Mouse (Mus musculus) midbrain, embryonic 14.5 days (tissue): Measurements from ENCODE around the gene Cyth1. TPM values are rescaled to one million over a fixed set of nuclear protein-coding genes. Genes with fewer than 3 reads are reported as not detected.

Experiments
- ATAC-seq: fragments of 200-750 bp; cut with Nextera tagmentation; 2 replicates; pipeline ENCODE4 v1.8.0; 2017; ENCODE audit warnings: moderate number of reproducible peaks, moderate library complexity; ENCODE audit not compliant: low FRiP score, low TSS enrichment
- DNase-seq: peaks from one replicate; pipeline ENCODE4 v3.0.0-alpha.2; 2015
- H3K27ac ChIP-seq: fragments of 300-500 bp; sonication (generic); replicated peaks from 2 replicates; pipeline ENCODE4 v1.5.1; 2014; ENCODE audit warnings: mild to moderate bottlenecking, low read depth, low read length, moderate library complexity
- H3K27me3 ChIP-seq: fragments of 300-500 bp; sonication (generic); 2 replicates; pipeline ENCODE4 v1.6.1; 2014; ENCODE audit warnings: low read length, control low read depth, mixed read lengths; ENCODE audit not compliant: control insufficient read depth, insufficient read depth
- H3K36me3 ChIP-seq: fragments of 300-500 bp; sonication (generic); 2 replicates; pipeline ENCODE4 v1.6.1; 2014; ENCODE audit warnings: low read length, control low read depth; ENCODE audit not compliant: control insufficient read depth, insufficient read depth
- H3K4me1 ChIP-seq: fragments of 300-500 bp; sonication (generic); 2 replicates; pipeline ENCODE4 v1.6.1; 2014; ENCODE audit warnings: mild to moderate bottlenecking, antibody characterized with exemption, low read length, control low read depth; ENCODE audit not compliant: control insufficient read depth, insufficient read depth
- H3K4me2 ChIP-seq: fragments of 300-500 bp; sonication (generic); 2 replicates; pipeline ENCODE4 v1.6.1; 2014; ENCODE audit warnings: mild to moderate bottlenecking, low read length, moderate library complexity
- H3K4me3 ChIP-seq: fragments of 300-500 bp; sonication (generic); replicated peaks from 2 replicates; pipeline ENCODE4 v1.5.1; 2014; ENCODE audit warnings: low read depth, low read length
- H3K9ac ChIP-seq: fragments of 300-500 bp; sonication (generic); replicated peaks from 2 replicates; pipeline ENCODE4 v1.6.1; 2014; ENCODE audit warnings: mild to moderate bottlenecking, low read length, moderate library complexity
- H3K9me3 ChIP-seq: fragments of 300-500 bp; sonication (generic); 2 replicates; pipeline ENCODE4 v1.6.1; 2016; ENCODE audit warnings: low read length, control low read depth, mixed read lengths; ENCODE audit not compliant: control insufficient read depth
- WGBS: fragments of 180-500 bp; shearing (Covaris S2); extraction: QIAGEN DNeasy Blood & Tissue Kit; methylation state at CpG from one replicate; pipeline ENCODE4 v1.1.7; 2014; 5-methylcytosine and 5-hydroxymethylcytosine counted together
- polyA plus RNA-seq: library from polyadenylated mRNA; unstranded; fragments of >200 nt; fragmentation: Nextera tagmentation; extraction: Ambion mirVana; gene quantifications from 2 replicates; pipeline ENCODE4 v1.2.1, GENCODE M21; 2014

Gene Cyth1
- polyA plus RNA-seq, 1 experiment from 2014 or later: 23.3 TPM

GRCm38 (mm10) chr11:118234500-118234899, 13.9 kb downstream of the Cyth1 start:
- no peak for ATAC-seq
- no peak overlapping the region for H3K4me3 ChIP-seq
- no peaks in the 10 kb centered on the region for H3K27me3 ChIP-seq
- H3K4me2 ChIP-seq: no peak overlapping the region
- no peak overlapping the region for H3K27ac ChIP-seq
- H3K36me3 ChIP-seq: no peaks in the 10 kb centered on the region
- peaks cover 2% of the 10 kb centered on the region; the same call in 1 of the 2 replicates for H3K4me1 ChIP-seq
- H3K9ac ChIP-seq: no peak overlapping the region
- no peak for DNase-seq
- H3K9me3 ChIP-seq: no peaks in the 10 kb centered on the region
- WGBS: 86% methylated on average over 6 of the region's 6 CpGs

- Histone ChIP-seq H3K4me1 (no peaks in the 10 kb centered on the region), H3K4me3 (no peak overlapping the region), H3K27me3 (no peaks in the 10 kb centered on the region), H3K4me2 (no peak overlapping the region), H3K9ac (no peak overlapping the region), H3K36me3 (no peaks in the 10 kb centered on the region), H3K9me3 (no peaks in the 10 kb centered on the region), H3K27ac (no peak overlapping the region)
- ATAC-seq (no peak), DNase-seq (no peak)
- WGBS: 76% methylated on average over 3 of the region's 3 CpGs
These were observed 14.5 kb downstream of the Cyth1 start for GRCm38 (mm10) chr11:118233924-118234323.

GRCm38 (mm10) chr11:118232314-118232831, 16.0 kb downstream of the Cyth1 start:
- DNase-seq (peak; percentile 52), ATAC-seq (no peak)
- no peak overlapping the region for H3K27ac ChIP-seq
- H3K4me3 ChIP-seq: no peak overlapping the region
- H3K27me3 ChIP-seq: no peaks in the 10 kb centered on the region
- H3K9ac ChIP-seq: no peak overlapping the region
- H3K4me2 ChIP-seq: no peak overlapping the region
- H3K36me3 ChIP-seq: no peaks in the 10 kb centered on the region
- WGBS: 42% methylated on average over 7 of the region's 7 CpGs
- no peaks in the 10 kb centered on the region for H3K4me1 ChIP-seq
- H3K9me3 ChIP-seq: no peaks in the 10 kb centered on the region

- Histone ChIP-seq H3K9me3 (no peaks in the 10 kb centered on the region), H3K27ac (no peak overlapping the region), H3K9ac (no peak overlapping the region), H3K27me3 (no peaks in the 10 kb centered on the region), H3K4me1 (0 out of 2 replicates have a peak, but pooled peaks cover 3% of the 10 kb centered on the region), H3K4me2 (no peak overlapping the region), H3K36me3 (no peaks in the 10 kb centered on the region), H3K4me3 (no peak overlapping the region)
- ATAC-seq (no peak), DNase-seq (no peak)
- WGBS: 88% methylated on average over 5 of the region's 5 CpGs
These were observed 18.5 kb downstream of the Cyth1 start for GRCm38 (mm10) chr11:118229941-118230340.

GRCm38 (mm10) chr11:118227650-118228049, 20.7 kb downstream of the Cyth1 start:
- Histone ChIP-seq H3K27me3 (no peaks in the 10 kb centered on the region), H3K36me3 (no peaks in the 10 kb centered on the region), H3K9ac (no peak overlapping the region), H3K4me3 (no peak overlapping the region), H3K27ac (no peak overlapping the region), H3K9me3 (no peaks in the 10 kb centered on the region), H3K4me1 (0 out of 2 replicates have a peak, but pooled peaks cover 5% of the 10 kb centered on the region), H3K4me2 (no peak overlapping the region)
- DNase-seq (no peak), ATAC-seq (no peak)
- WGBS: 86% methylated on average over 7 of the region's 7 CpGs

- Histone ChIP-seq H3K4me2 (no peak overlapping the region), H3K9me3 (no peaks in the 10 kb centered on the region), H3K27ac (no peak overlapping the region), H3K4me1 (0 out of 2 replicates have a peak, but pooled peaks cover 5% of the 10 kb centered on the region), H3K27me3 (no peaks in the 10 kb centered on the region), H3K36me3 (no peaks in the 10 kb centered on the region), H3K9ac (no peak overlapping the region), H3K4me3 (no peak overlapping the region)
- no peak for DNase-seq
- ATAC-seq: no peak
- 88% methylated on average over 7 of the region's 7 CpGs for WGBS
These were observed 21.5 kb downstream of the Cyth1 start for GRCm38 (mm10) chr11:118226850-118227249.

- no peaks in the 10 kb centered on the region for H3K36me3 ChIP-seq
- H3K4me1 ChIP-seq: 0 out of 2 replicates have a peak, but pooled peaks cover 5% of the 10 kb centered on the region
- 75% methylated on average over 1 of the region's 1 CpGs for WGBS
- H3K9ac ChIP-seq: no peak overlapping the region
- H3K9me3 ChIP-seq: no peaks in the 10 kb centered on the region
- no peak overlapping the region for H3K4me2 ChIP-seq
- no peak overlapping the region for H3K4me3 ChIP-seq
- no peak overlapping the region for H3K27ac ChIP-seq
- DNase-seq: no peak
- no peaks in the 10 kb centered on the region for H3K27me3 ChIP-seq
- no peak for ATAC-seq
These were observed 22.5 kb downstream of the Cyth1 start for GRCm38 (mm10) chr11:118225862-118226261.

- Histone ChIP-seq H3K4me3 (no peak overlapping the region), H3K9me3 (no peaks in the 10 kb centered on the region), H3K4me1 (0 out of 2 replicates have a peak, but pooled peaks cover 5% of the 10 kb centered on the region), H3K27me3 (no peaks in the 10 kb centered on the region), H3K27ac (no peak overlapping the region), H3K4me2 (no peak overlapping the region), H3K36me3 (no peaks in the 10 kb centered on the region), H3K9ac (no peak overlapping the region)
- 71% methylated on average over 12 of the region's 12 CpGs for WGBS
- DNase-seq (peak; percentile 11), ATAC-seq (no peak)
These were observed 23.1 kb downstream of the Cyth1 start for GRCm38 (mm10) chr11:118225056-118225836.
